Mouse (Mus musculus) bone marrow, adult 2 months (tissue): Measurements from ENCODE around the gene Pdss2.

Experiments used
- CTCF ChIP-seq: fragments of 200-500 bp; IDR thresholded peaks from 2 replicates; pipeline ENCODE4 v1.5.1; 2011; ENCODE audit warnings: low read length, control low read depth; ENCODE audit not compliant: control insufficient read depth, insufficient read depth
- POLR2A ChIP-seq: fragments of 200-500 bp; IDR thresholded peaks from 2 replicates; pipeline ENCODE4 v1.6.1; 2011; ENCODE audit warnings: low read depth, mild to moderate bottlenecking, control low read depth, low read length, borderline replicate concordance; ENCODE audit not compliant: control insufficient read depth

GRCm38 (mm10) chr10:43235011-43235410, 13.7 kb downstream of the Pdss2 start:
- TF ChIP-seq POLR2A (no peak), CTCF (no peak)
